Mouse (Mus musculus): Measurements from ENCODE around the gene Tango6. TPM values are rescaled to one million over a fixed set of nuclear protein-coding genes. Genes with fewer than 3 reads are reported as not detected.

The Tango6 gene
- 1.2 and 2.1 TPM in 2 replicates for polyA plus RNA-seq (2012; rRNA removed)

DNA sequence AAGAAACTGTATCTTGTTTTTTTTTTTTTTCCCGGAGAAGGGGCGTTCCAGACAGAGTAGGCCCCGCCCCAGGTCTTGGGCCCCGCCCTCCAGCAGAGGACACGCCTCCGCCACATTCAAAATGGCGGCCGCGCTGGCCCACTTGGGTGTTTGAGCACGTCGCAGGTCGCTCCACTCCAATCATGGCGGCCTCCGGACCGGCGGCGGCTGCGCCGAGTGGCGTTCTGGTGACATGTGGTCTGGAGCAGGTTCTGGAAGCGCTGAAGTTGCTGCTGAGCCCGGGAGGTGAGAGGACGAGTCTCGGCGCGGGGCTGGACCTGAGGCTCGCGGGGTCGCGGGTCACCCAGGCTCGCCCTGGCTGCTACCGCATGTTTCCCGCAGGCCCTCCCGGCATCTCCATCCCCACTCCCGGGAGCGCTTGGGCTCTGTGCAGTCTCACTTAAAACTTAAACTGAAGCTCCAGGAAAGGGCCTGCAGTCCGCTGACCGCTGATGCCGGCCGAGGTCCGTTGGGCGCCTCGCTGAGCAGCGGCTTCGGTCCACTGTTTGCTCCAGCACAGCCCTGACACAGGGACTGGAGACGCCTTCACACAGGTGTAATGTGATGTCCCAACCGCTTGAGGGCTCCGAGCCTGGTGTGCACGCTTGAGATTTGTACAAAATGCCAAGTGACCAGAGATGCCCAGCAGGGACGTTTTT lies at the start of gene Tango6:
Gene Tango6, plus strand, starts transcription at position 98 of the 698 bp plus-strand sequence.
- no peaks in the 10 kb centered on the region for H3K4me1 ChIP-seq (ENCODE audit: control insufficient read depth, insufficient read depth, insufficient read length, low read length)
- TF ChIP-seq CTCF (IDR thresholded peaks at IDR 0.05; ENCODE audit: extremely low read depth, insufficient read length, insufficient replicate concordance, low read depth, low read length), result peak; percentile 62; the same call in 1 of the 2 replicates
- peak; percentile 87 for TF ChIP-seq POLR2A (IDR thresholded peaks at IDR 0.05; ENCODE audit: low read depth, low read length)
- WGBS, result under 1% methylated on average over 50 of the region's 50 CpGs
- H3K27me3 ChIP-seq (ENCODE audit: control insufficient read depth, insufficient read depth, low read length), result no peaks in the 10 kb centered on the region
- peak within 1 kb of the TSS; percentile 38; the same call in 1 of the 2 replicates for H3K27ac ChIP-seq (ENCODE audit: insufficient read depth, low read depth, low read length)
- H3K4me3 ChIP-seq (ENCODE audit: low read depth, low read length), result peak within 1 kb of the TSS; percentile 71
- no peaks in the 10 kb centered on the region for H3K36me3 ChIP-seq (ENCODE audit: control insufficient read depth, insufficient read depth, low read length)

GRCm38 (mm10) chr8:106633361-106634158 lies 49.3 kb upstream of the Tango6 start:
- H3K4me1 ChIP-seq (ENCODE audit: control insufficient read depth, insufficient read depth, insufficient read length, low read length), result peaks cover 31% of the 10 kb centered on the region
- peak overlapping the region; percentile 59 for H3K27ac ChIP-seq (ENCODE audit: insufficient read depth, low read depth, low read length)
- TF ChIP-seq CTCF (IDR thresholded peaks at IDR 0.05; ENCODE audit: extremely low read depth, insufficient read length, insufficient replicate concordance, low read depth, low read length), result no peak
- TF ChIP-seq POLR2A (IDR thresholded peaks at IDR 0.05; ENCODE audit: low read depth, low read length), result no peak
- no peaks in the 10 kb centered on the region for H3K27me3 ChIP-seq (ENCODE audit: control insufficient read depth, insufficient read depth, low read length)
- H3K4me3 ChIP-seq (ENCODE audit: low read depth, low read length), result peak overlapping the region; percentile 4; the same call in 1 of the 2 replicates
- 21% methylated on average over 17 of the region's 17 CpGs for WGBS
- peaks cover 4% of the 10 kb centered on the region; the same call in 1 of the 2 replicates for H3K36me3 ChIP-seq (ENCODE audit: control insufficient read depth, insufficient read depth, low read length)

DNA sequence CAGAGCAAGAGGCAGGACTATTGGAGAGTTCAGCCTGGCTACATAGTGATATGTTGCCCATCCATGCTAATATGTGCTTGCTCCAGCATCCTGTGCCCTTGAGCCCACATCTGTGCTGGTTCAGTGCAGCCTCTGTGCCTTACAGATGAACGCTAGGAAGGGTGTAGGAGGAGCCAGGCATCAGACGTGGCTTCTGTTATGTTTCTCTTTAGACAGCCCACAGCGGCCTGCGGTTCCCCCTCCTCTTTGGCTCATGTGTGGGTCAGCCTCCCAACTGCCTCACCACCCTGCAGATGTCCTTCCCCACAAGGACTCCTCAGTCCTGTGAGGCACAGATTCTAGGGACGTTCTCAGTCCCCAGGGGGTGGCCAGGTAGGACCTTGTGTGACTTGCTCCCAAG lies 47.6 kb upstream of the Tango6 start:
- WGBS, result 30% methylated on average over 5 of the region's 5 CpGs
- Histone ChIP-seq H3K4me1 (ENCODE audit: control insufficient read depth, insufficient read depth, insufficient read length, low read length) (peaks cover 39% of the 10 kb centered on the region), H3K27me3 (ENCODE audit: control insufficient read depth, insufficient read depth, low read length) (no peaks in the 10 kb centered on the region), H3K36me3 (ENCODE audit: control insufficient read depth, insufficient read depth, low read length) (peaks cover 6% of the 10 kb centered on the region; the same call in 1 of the 2 replicates), H3K4me3 (ENCODE audit: low read depth, low read length) (no peak overlapping the region), H3K27ac (ENCODE audit: insufficient read depth, low read depth, low read length) (no peak overlapping the region)
- TF ChIP-seq POLR2A (IDR thresholded peaks at IDR 0.05; ENCODE audit: low read depth, low read length), result no peak
- no peak for TF ChIP-seq CTCF (IDR thresholded peaks at IDR 0.05; ENCODE audit: extremely low read depth, insufficient read length, insufficient replicate concordance, low read depth, low read length)

DNA sequence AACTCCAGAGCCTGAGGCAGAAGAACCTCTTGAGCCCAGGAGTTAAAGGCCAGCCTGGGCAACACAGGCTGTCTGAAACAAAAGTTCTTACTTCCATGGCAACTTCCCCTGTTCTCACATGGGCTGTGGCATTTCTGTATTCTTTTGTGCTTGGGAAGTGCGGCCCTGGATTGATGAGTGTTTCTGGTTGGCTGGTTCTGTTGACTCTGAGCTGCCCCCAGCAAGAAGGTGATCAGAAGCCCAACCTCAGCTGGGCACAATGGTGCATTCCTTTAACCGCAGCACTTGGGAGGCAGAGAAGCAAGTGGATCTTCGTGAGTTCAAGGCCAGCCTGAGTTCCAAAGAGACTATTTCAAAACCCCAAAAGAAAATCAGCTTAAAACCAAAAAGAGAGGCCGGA lies 45.4 kb upstream of the Tango6 start:
- Histone ChIP-seq H3K27ac (ENCODE audit: insufficient read depth, low read depth, low read length) (no peak overlapping the region), H3K36me3 (ENCODE audit: control insufficient read depth, insufficient read depth, low read length) (peaks cover 6% of the 10 kb centered on the region; the same call in 1 of the 2 replicates), H3K27me3 (ENCODE audit: control insufficient read depth, insufficient read depth, low read length) (no peaks in the 10 kb centered on the region), H3K4me3 (ENCODE audit: low read depth, low read length) (no peak overlapping the region), H3K4me1 (ENCODE audit: control insufficient read depth, insufficient read depth, insufficient read length, low read length) (peaks cover 46% of the 10 kb centered on the region)
- WGBS, result 77% methylated on average over 4 of the region's 4 CpGs
- TF ChIP-seq CTCF (IDR thresholded peaks at IDR 0.05; ENCODE audit: extremely low read depth, insufficient read length, insufficient replicate concordance, low read depth, low read length) (no peak), POLR2A (IDR thresholded peaks at IDR 0.05; ENCODE audit: low read depth, low read length) (no peak)

DNA sequence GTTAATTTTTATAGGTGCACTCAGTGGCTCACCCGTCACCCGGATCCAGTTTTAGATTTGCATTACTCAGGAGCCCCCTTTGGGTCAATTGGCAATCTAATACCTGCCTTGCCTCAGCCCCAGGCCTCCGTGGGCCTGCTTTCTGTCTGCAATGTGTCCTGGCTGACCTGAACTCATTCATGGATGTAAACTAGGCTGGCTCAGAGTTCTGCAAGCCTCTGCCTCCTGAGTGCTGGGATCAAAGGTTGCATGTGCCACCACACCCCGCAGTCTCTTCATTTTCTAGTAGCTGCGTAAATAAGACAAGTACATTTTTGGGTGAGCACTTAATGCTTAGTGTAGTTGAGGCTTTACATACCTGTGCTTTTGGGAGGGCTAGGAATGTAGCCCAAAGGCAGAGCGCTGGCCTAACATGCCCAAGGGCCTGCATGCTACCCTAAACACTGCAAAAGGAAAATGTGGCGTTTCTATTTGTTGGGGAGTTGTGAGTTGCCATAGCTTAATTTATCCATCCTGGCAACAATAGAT lies 44.0 kb upstream of the Tango6 start:
- peaks cover 40% of the 10 kb centered on the region; the same call in 1 of the 2 replicates for H3K4me1 ChIP-seq (ENCODE audit: control insufficient read depth, insufficient read depth, insufficient read length, low read length)
- TF ChIP-seq POLR2A (IDR thresholded peaks at IDR 0.05; ENCODE audit: low read depth, low read length) (no peak), CTCF (IDR thresholded peaks at IDR 0.05; ENCODE audit: extremely low read depth, insufficient read length, insufficient replicate concordance, low read depth, low read length) (no peak)
- H3K36me3 ChIP-seq (ENCODE audit: control insufficient read depth, insufficient read depth, low read length), result peaks cover 6% of the 10 kb centered on the region; the same call in 1 of the 2 replicates
- H3K4me3 ChIP-seq (ENCODE audit: low read depth, low read length), result no peak overlapping the region
- 45% methylated on average over 7 of the region's 7 CpGs for WGBS
- 0 out of 2 replicates have a peak overlapping the region, but pooled peaks have one; percentile 17 for H3K27ac ChIP-seq (ENCODE audit: insufficient read depth, low read depth, low read length)
- H3K27me3 ChIP-seq (ENCODE audit: control insufficient read depth, insufficient read depth, low read length), result no peaks in the 10 kb centered on the region

DNA sequence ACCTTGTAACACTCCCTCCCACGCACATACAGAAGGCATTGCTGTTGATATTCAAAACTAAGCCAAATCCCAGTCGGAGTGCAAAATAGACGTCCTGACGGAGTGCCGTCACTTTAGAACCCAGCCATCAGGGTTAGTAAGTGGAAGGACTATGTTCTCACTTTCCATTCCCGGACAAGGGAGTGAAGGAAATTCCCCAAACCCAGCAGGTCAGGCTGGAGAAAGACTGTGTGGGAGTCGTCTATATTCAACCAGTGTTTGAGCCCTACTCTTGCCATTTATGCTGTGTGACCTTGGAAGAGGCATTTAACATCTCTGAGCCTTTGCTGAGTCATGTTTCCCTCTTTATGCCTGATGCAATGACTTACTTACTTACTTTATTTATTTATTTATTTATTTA lies 42.7 kb upstream of the Tango6 start:
- Histone ChIP-seq H3K4me1 (ENCODE audit: control insufficient read depth, insufficient read depth, insufficient read length, low read length) (peaks cover 38% of the 10 kb centered on the region; the same call in 1 of the 2 replicates), H3K27ac (ENCODE audit: insufficient read depth, low read depth, low read length) (no peak overlapping the region), H3K36me3 (ENCODE audit: control insufficient read depth, insufficient read depth, low read length) (peaks cover 6% of the 10 kb centered on the region; the same call in 1 of the 2 replicates), H3K4me3 (ENCODE audit: low read depth, low read length) (no peak overlapping the region), H3K27me3 (ENCODE audit: control insufficient read depth, insufficient read depth, low read length) (no peaks in the 10 kb centered on the region)
- TF ChIP-seq CTCF (IDR thresholded peaks at IDR 0.05; ENCODE audit: extremely low read depth, insufficient read length, insufficient replicate concordance, low read depth, low read length) (no peak), POLR2A (IDR thresholded peaks at IDR 0.05; ENCODE audit: low read depth, low read length) (no peak)
- WGBS, result 71% methylated on average over 7 of the region's 7 CpGs
